Mouse (Mus musculus): ENCODE results near the gene Asic2. TPM values are rescaled to one million over a fixed set of nuclear protein-coding genes. Genes with fewer than 3 reads are reported as not detected.
A peak's percentile ranks its signal among the peaks of the same experiment; 100 is the strongest.

Gene Asic2
- polyA plus RNA-seq, 1 experiment from 2014 or later = 0.47 TPM

GRCm38 (mm10) chr11:81120024-81120576, 848.2 kb downstream of the Asic2 start:
- H3K4me3 ChIP-seq (ENCODE audit: low read depth, low read length) = no peak overlapping the region
- H3K9ac ChIP-seq (ENCODE audit: low read length) = no peak overlapping the region
- no peak overlapping the region for H3K4me2 ChIP-seq (replicated peaks; ENCODE audit: low read depth)
- H3K36me3 ChIP-seq (ENCODE audit: control insufficient read depth, insufficient read depth, low read length) = no peaks in the 10 kb centered on the region
- DNase-seq (ENCODE audit: low spot score) (no peak), ATAC-seq (ENCODE audit: low FRiP score, low TSS enrichment) (no peak)
- no peaks in the 10 kb centered on the region for H3K9me3 ChIP-seq (ENCODE audit: control insufficient read depth, low read length)
- 80% methylated on average over 8 of the region's 8 CpGs for WGBS
- H3K27ac ChIP-seq (replicated peaks) = no peak overlapping the region
- TF ChIP-seq EP300 (optimal IDR thresholded peaks at IDR 0.05) = no peak
- TF ChIP-seq CTCF (IDR thresholded peaks at IDR 0.05; ENCODE audit: low read depth) = no peak
- H3K4me1 ChIP-seq (replicated peaks; ENCODE audit: control insufficient read depth, insufficient read depth) = no peaks in the 10 kb centered on the region
- H3K27me3 ChIP-seq (ENCODE audit: control insufficient read depth, insufficient read depth, low read length) = no peaks in the 10 kb centered on the region

- Histone ChIP-seq H3K27me3 (ENCODE audit: control insufficient read depth, insufficient read depth, low read length) (no peaks in the 10 kb centered on the region), H3K9me3 (ENCODE audit: control insufficient read depth, low read length) (no peaks in the 10 kb centered on the region), H3K9ac (ENCODE audit: low read length) (no peak overlapping the region), H3K4me2 (replicated peaks; ENCODE audit: low read depth) (no peak overlapping the region), H3K36me3 (ENCODE audit: control insufficient read depth, insufficient read depth, low read length) (no peaks in the 10 kb centered on the region), H3K27ac (replicated peaks) (no peak overlapping the region), H3K4me3 (ENCODE audit: low read depth, low read length) (no peak overlapping the region), H3K4me1 (replicated peaks; ENCODE audit: control insufficient read depth, insufficient read depth) (no peaks in the 10 kb centered on the region)
- DNase-seq (ENCODE audit: low spot score) (no peak), ATAC-seq (ENCODE audit: low FRiP score, low TSS enrichment) (no peak)
- 70% methylated on average over 7 of the region's 7 CpGs for WGBS
- no peak for TF ChIP-seq EP300 (optimal IDR thresholded peaks at IDR 0.05)
- TF ChIP-seq CTCF (IDR thresholded peaks at IDR 0.05; ENCODE audit: low read depth) = no peak
Observed at GRCm38 (mm10) chr11:81118055-81118454, 850.2 kb downstream of the Asic2 start.

GRCm38 (mm10) chr11:81115666-81116065, 852.6 kb downstream of the Asic2 start:
- no peak overlapping the region for H3K9ac ChIP-seq (ENCODE audit: low read length)
- no peaks in the 10 kb centered on the region for H3K27me3 ChIP-seq (ENCODE audit: control insufficient read depth, insufficient read depth, low read length)
- ATAC-seq (ENCODE audit: low FRiP score, low TSS enrichment) (no peak), DNase-seq (ENCODE audit: low spot score) (peak; percentile 70)
- no peak overlapping the region for H3K4me2 ChIP-seq (replicated peaks; ENCODE audit: low read depth)
- H3K4me1 ChIP-seq (replicated peaks; ENCODE audit: control insufficient read depth, insufficient read depth) = no peaks in the 10 kb centered on the region
- WGBS = 37% methylated on average over 9 of the region's 9 CpGs
- TF ChIP-seq CTCF (IDR thresholded peaks at IDR 0.05; ENCODE audit: low read depth) (no peak), EP300 (optimal IDR thresholded peaks at IDR 0.05) (no peak)
- H3K9me3 ChIP-seq (ENCODE audit: control insufficient read depth, low read length) = no peaks in the 10 kb centered on the region
- no peak overlapping the region for H3K4me3 ChIP-seq (ENCODE audit: low read depth, low read length)
- no peaks in the 10 kb centered on the region for H3K36me3 ChIP-seq (ENCODE audit: control insufficient read depth, insufficient read depth, low read length)
- no peak overlapping the region for H3K27ac ChIP-seq (replicated peaks)

- no peak for DNase-seq (ENCODE audit: low spot score)
- Histone ChIP-seq H3K27me3 (ENCODE audit: control insufficient read depth, insufficient read depth, low read length) (no peaks in the 10 kb centered on the region), H3K9ac (ENCODE audit: low read length) (no peak overlapping the region), H3K9me3 (ENCODE audit: control insufficient read depth, low read length) (no peaks in the 10 kb centered on the region), H3K36me3 (ENCODE audit: control insufficient read depth, insufficient read depth, low read length) (no peaks in the 10 kb centered on the region), H3K4me3 (ENCODE audit: low read depth, low read length) (no peak overlapping the region), H3K4me2 (replicated peaks; ENCODE audit: low read depth) (no peak overlapping the region), H3K27ac (replicated peaks) (no peak overlapping the region), H3K4me1 (replicated peaks; ENCODE audit: control insufficient read depth, insufficient read depth) (no peaks in the 10 kb centered on the region)
- no peak for ATAC-seq (ENCODE audit: low FRiP score, low TSS enrichment)
- WGBS = 76% methylated on average over 2 of the region's 2 CpGs
- TF ChIP-seq EP300 (optimal IDR thresholded peaks at IDR 0.05) = no peak
- TF ChIP-seq CTCF (IDR thresholded peaks at IDR 0.05; ENCODE audit: low read depth) = no peak
Observed at GRCm38 (mm10) chr11:81111626-81112025, 856.6 kb downstream of the Asic2 start.

- H3K4me2 ChIP-seq (replicated peaks; ENCODE audit: low read depth) = no peak overlapping the region
- H3K27me3 ChIP-seq (ENCODE audit: control insufficient read depth, insufficient read depth, low read length) = no peaks in the 10 kb centered on the region
- no peak for TF ChIP-seq CTCF (IDR thresholded peaks at IDR 0.05; ENCODE audit: low read depth)
- TF ChIP-seq EP300 (optimal IDR thresholded peaks at IDR 0.05) = no peak
- H3K4me1 ChIP-seq (replicated peaks; ENCODE audit: control insufficient read depth, insufficient read depth) = no peaks in the 10 kb centered on the region
- H3K9ac ChIP-seq (ENCODE audit: low read length) = no peak overlapping the region
- H3K36me3 ChIP-seq (ENCODE audit: control insufficient read depth, insufficient read depth, low read length) = no peaks in the 10 kb centered on the region
- no peak for ATAC-seq (ENCODE audit: low FRiP score, low TSS enrichment)
- WGBS = 76% methylated on average over 6 of the region's 6 CpGs
- no peak overlapping the region for H3K4me3 ChIP-seq (ENCODE audit: low read depth, low read length)
- no peak for DNase-seq (ENCODE audit: low spot score)
- H3K9me3 ChIP-seq (ENCODE audit: control insufficient read depth, low read length) = no peaks in the 10 kb centered on the region
- H3K27ac ChIP-seq (replicated peaks) = no peak overlapping the region
Observed at GRCm38 (mm10) chr11:81110049-81110448, 858.2 kb downstream of the Asic2 start.

GRCm38 (mm10) chr11:81106949-81107348, 861.3 kb downstream of the Asic2 start:
- Histone ChIP-seq H3K36me3 (ENCODE audit: control insufficient read depth, insufficient read depth, low read length) (no peaks in the 10 kb centered on the region), H3K27me3 (ENCODE audit: control insufficient read depth, insufficient read depth, low read length) (no peaks in the 10 kb centered on the region), H3K4me1 (replicated peaks; ENCODE audit: control insufficient read depth, insufficient read depth) (no peaks in the 10 kb centered on the region), H3K9ac (ENCODE audit: low read length) (no peak overlapping the region), H3K9me3 (ENCODE audit: control insufficient read depth, low read length) (no peaks in the 10 kb centered on the region), H3K27ac (replicated peaks) (no peak overlapping the region), H3K4me2 (replicated peaks; ENCODE audit: low read depth) (no peak overlapping the region), H3K4me3 (ENCODE audit: low read depth, low read length) (no peak overlapping the region)
- ATAC-seq (ENCODE audit: low FRiP score, low TSS enrichment) (no peak), DNase-seq (ENCODE audit: low spot score) (no peak)
- TF ChIP-seq CTCF (IDR thresholded peaks at IDR 0.05; ENCODE audit: low read depth) (no peak), EP300 (optimal IDR thresholded peaks at IDR 0.05) (no peak)
- 80% methylated on average over 1 of the region's 1 CpGs for WGBS

Data from stomach, postnatal 0 days (tissue).